Mouse (Mus musculus) limb, embryonic 10.5 days (tissue): ENCODE measurements around the gene Mvk. TPM values are rescaled to one million over a fixed set of nuclear protein-coding genes. Genes with fewer than 3 reads are reported as not detected.
A peak's percentile ranks its signal among the peaks of the same experiment; 100 is the strongest.

Experiments used
- DNase-seq: peaks from one replicate; pipeline ENCODE4 v3.0.0-alpha.2; 2017; ENCODE audit warnings: low spot score
- H3K27ac ChIP-seq: fragments of 300-500 bp; sonication (generic); 2 replicates; pipeline ENCODE4 v1.5.1; 2016; ENCODE audit warnings: mild to moderate bottlenecking
- H3K27me3 ChIP-seq: fragments of 300-500 bp; sonication (generic); 2 replicates; pipeline ENCODE4 v1.6.1; 2016; ENCODE audit warnings: low read depth, mild to moderate bottlenecking; ENCODE audit not compliant: poor library complexity, severe bottlenecking
- H3K36me3 ChIP-seq: fragments of 300-500 bp; sonication (generic); 2 replicates; pipeline ENCODE4 v1.6.1; 2016; ENCODE audit warnings: mild to moderate bottlenecking, moderate library complexity
- H3K4me1 ChIP-seq: fragments of 300-500 bp; sonication (generic); 2 replicates; pipeline ENCODE4 v1.6.1; 2016
- H3K4me3 ChIP-seq: fragments of 300-500 bp; sonication (generic); 2 replicates; pipeline ENCODE4 v1.5.1; 2016; ENCODE audit warnings: mild to moderate bottlenecking, moderate library complexity
- H3K9me3 ChIP-seq: fragments of 300-500 bp; sonication (generic); replicated peaks from 2 replicates; pipeline ENCODE4 v1.6.1; 2016; ENCODE audit warnings: mild to moderate bottlenecking
- WGBS: fragments of 180-500 bp; shearing (Covaris S2); methylation state at CpG from one replicate; pipeline ENCODE4 v1.1.7; 2016; 5-methylcytosine and 5-hydroxymethylcytosine counted together
- polyA plus RNA-seq: library from polyadenylated mRNA; unstranded; fragments of >200 nt; fragmentation: Nextera tagmentation; extraction: Ambion mirVana; gene quantifications from 2 replicates; pipeline ENCODE4 v1.2.1, GENCODE M21; 2016

Mvk gene
- polyA plus RNA-seq = 50.6 and 55.2 TPM in 2 replicates

DNA sequence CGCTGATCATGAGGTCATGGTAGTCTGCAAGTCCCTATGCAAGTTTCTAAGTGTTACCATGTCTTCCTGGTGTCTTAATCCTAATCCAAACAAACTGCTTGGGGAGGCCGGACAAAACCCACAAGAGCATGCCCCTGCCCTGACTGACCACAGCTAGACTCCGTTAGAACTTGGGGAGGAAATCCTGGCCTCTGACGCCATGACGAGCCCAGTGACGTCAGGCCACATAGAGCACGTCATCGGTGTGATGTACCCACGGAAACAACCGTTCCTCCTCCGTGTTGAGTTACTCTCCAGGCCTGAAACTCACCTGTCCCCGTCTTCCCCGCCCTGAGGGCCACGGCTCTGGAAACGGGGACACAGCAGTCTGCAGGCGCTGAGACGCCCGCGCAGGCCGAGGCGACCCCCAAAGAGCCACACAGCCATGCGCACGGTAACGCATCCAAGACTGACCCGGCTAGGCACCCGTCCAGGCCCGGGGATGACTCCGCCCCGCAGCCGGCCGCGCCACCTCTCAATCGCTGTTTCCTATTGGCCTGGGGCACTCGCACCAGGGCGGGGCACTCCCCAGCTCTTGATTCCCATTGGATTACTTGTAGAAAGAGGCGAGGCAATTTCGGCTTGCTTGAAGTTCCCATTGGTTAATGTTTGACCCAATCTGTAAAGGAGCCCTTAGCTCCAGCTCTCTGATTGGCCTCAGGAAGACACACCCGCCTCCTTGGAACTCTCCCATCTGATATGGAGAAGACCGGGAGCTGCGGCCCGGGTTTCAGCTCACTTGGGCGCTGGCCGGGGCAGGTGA lies at the start of gene Mvk, which contains the start of gene Mmab:
Gene Mvk, plus strand, starts transcription at position 704 of the 802 bp plus-strand sequence.
Gene Mmab, minus strand, starts transcription at position 495 of the 802 bp plus-strand sequence.
- Histone ChIP-seq H3K4me3 (peak within 1 kb of the TSS; percentile 77), H3K27me3 (no peaks in the 10 kb centered on the region), H3K4me1 (peaks cover 17% of the 10 kb centered on the region), H3K36me3 (peaks cover 29% of the 10 kb centered on the region), H3K27ac (peak within 1 kb of the TSS; percentile 94), H3K9me3 (no peaks in the 10 kb centered on the region)
- DNase-seq = peak; percentile 99
- 2% methylated on average over 43 of the region's 43 CpGs for WGBS

DNA sequence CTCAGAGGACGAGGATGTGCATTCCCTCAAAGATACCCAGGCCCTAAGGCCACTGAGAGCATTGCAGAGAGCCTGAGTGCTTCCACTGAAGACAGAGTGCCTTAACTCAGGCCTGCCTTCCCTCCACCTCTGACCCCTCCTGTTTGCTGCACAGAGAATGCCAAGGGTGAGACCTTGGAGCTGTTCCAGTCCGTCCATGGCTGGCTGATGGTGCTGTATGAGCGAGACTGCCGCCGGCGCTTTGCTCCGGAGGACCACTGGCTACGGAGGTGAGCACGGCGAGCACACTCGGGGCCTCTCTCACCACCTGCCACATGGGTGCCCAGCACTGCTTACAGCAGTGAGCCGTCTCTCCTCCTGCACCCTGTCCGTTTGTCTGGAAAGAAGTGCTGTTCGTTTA lies 37.5 kb upstream of the Mvk start:
- H3K36me3 ChIP-seq = peaks cover 100% of the 10 kb centered on the region

GRCm38 (mm10) chr5:114407269-114407668 lies 36.8 kb upstream of the Mvk start:
- Histone ChIP-seq H3K4me1 (no peaks in the 10 kb centered on the region), H3K27me3 (no peaks in the 10 kb centered on the region), H3K27ac (no peak overlapping the region), H3K36me3 (peaks cover 100% of the 10 kb centered on the region), H3K9me3 (no peaks in the 10 kb centered on the region), H3K4me3 (no peak overlapping the region)
- no peak for DNase-seq
- 91% methylated on average over 10 of the region's 10 CpGs for WGBS

More for the DNA sequence above, 37.5 kb upstream of the Mvk start:
- Histone ChIP-seq H3K9me3 (no peaks in the 10 kb centered on the region), H3K27me3 (no peaks in the 10 kb centered on the region), H3K4me1 (no peaks in the 10 kb centered on the region), H3K27ac (no peak overlapping the region), H3K4me3 (no peak overlapping the region)
- DNase-seq = no peak
- 95% methylated on average over 14 of the region's 14 CpGs for WGBS

DNA sequence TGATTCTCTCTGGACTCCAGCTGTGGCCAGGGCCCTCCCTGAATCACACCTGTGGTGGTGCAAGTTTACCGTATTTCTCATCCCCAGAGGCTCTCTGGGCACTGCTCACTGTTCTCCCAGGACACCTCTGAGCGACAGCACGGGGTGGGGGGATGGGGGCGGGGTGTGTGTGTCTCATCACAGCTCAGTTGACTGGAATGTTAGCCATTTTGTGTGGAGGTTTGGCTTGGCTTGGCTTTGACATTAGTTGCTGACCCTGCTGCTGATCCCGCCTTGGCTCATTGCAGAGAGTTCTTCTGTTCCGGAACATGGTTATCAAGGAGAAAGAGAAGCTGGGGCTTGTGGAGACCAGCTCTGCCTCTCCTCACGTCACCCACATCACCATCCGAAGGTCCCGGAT lies 36.3 kb upstream of the Mvk start:
- 95% methylated on average over 9 of the region's 9 CpGs for WGBS
- no peak for DNase-seq

GRCm38 (mm10) chr5:114408846-114409245 lies 35.2 kb upstream of the Mvk start:
- no peaks in the 10 kb centered on the region for H3K9me3 ChIP-seq
- no peaks in the 10 kb centered on the region for H3K27me3 ChIP-seq
- WGBS = 93% methylated on average over 11 of the region's 11 CpGs
- no peaks in the 10 kb centered on the region for H3K4me1 ChIP-seq
- H3K27ac ChIP-seq = no peak overlapping the region
- DNase-seq = no peak
- no peak overlapping the region for H3K4me3 ChIP-seq
- H3K36me3 ChIP-seq = peaks cover 100% of the 10 kb centered on the region

More for the DNA sequence above, 36.3 kb upstream of the Mvk start:
- no peaks in the 10 kb centered on the region for H3K27me3 ChIP-seq
- no peaks in the 10 kb centered on the region for H3K4me1 ChIP-seq
- H3K36me3 ChIP-seq = peaks cover 100% of the 10 kb centered on the region
- H3K27ac ChIP-seq = no peak overlapping the region
- no peaks in the 10 kb centered on the region for H3K9me3 ChIP-seq
- no peak overlapping the region for H3K4me3 ChIP-seq

DNA sequence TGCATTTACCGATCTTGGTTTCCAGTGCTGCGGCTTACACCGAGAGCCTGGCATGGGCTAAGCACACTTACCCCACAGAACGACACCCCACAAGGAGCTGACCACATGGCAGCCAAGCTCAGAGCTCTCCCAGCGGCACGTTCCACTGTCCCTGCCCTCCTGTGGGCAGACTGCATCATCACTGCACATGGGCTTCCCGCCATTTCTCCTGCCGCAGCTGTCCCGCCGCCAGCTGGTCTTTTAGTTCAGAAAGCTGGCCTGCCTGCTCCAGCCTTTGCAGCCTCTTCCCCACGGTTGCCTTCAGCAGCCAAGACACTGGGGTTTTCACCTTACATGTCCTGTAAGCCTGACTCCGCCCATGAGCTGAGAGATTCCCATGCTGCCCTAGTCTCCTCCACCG lies 33.6 kb upstream of the Mvk start:
- DNase-seq = no peak
- Histone ChIP-seq H3K27ac (no peak overlapping the region), H3K27me3 (no peaks in the 10 kb centered on the region), H3K4me3 (no peak overlapping the region), H3K4me1 (no peaks in the 10 kb centered on the region), H3K9me3 (no peaks in the 10 kb centered on the region), H3K36me3 (peaks cover 100% of the 10 kb centered on the region)
- WGBS = 91% methylated on average over 13 of the region's 13 CpGs

- Histone ChIP-seq H3K4me3 (no peak overlapping the region), H3K36me3 (peaks cover 100% of the 10 kb centered on the region), H3K27me3 (no peaks in the 10 kb centered on the region), H3K4me1 (no peaks in the 10 kb centered on the region), H3K27ac (no peak overlapping the region), H3K9me3 (no peaks in the 10 kb centered on the region)
- 70% methylated on average over 23 of the region's 23 CpGs for WGBS
- DNase-seq = no peak
These were observed 31.6 kb upstream of the Mvk start for GRCm38 (mm10) chr5:114412361-114412998.

- H3K36me3 ChIP-seq = peaks cover 100% of the 10 kb centered on the region
- no peaks in the 10 kb centered on the region for H3K27me3 ChIP-seq
- no peaks in the 10 kb centered on the region for H3K4me1 ChIP-seq
- no peaks in the 10 kb centered on the region for H3K9me3 ChIP-seq
- H3K27ac ChIP-seq = no peak overlapping the region
- 73% methylated on average over 16 of the region's 16 CpGs for WGBS
- H3K4me3 ChIP-seq = no peak overlapping the region
- DNase-seq = no peak
These were observed 30.9 kb upstream of the Mvk start for GRCm38 (mm10) chr5:114413067-114413735.

DNA sequence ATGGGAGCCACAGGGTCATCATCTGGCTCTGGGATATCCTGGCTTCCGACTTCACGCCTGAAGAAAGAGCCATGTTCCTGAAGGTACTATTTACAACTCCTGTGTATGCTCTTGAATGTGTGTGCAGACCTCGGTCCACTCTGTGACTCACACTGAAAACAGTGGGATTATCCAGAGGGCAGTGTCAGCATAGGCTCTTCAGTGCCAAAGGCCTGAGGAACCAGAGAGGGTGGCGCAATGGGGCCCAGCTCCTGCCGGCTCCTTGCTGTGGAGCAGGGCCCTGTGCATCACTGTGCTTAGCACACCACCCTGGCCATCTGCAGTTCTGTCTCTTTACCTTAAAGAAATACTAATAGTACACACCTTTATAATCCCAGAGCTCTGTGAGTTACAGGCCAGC lies 28.5 kb upstream of the Mvk start:
- 93% methylated on average over 5 of the region's 5 CpGs for WGBS
- H3K9me3 ChIP-seq = no peaks in the 10 kb centered on the region
- no peaks in the 10 kb centered on the region for H3K4me1 ChIP-seq
- H3K36me3 ChIP-seq = peaks cover 100% of the 10 kb centered on the region
- no peak overlapping the region for H3K4me3 ChIP-seq
- no peak for DNase-seq
- no peak overlapping the region for H3K27ac ChIP-seq
- H3K27me3 ChIP-seq = no peaks in the 10 kb centered on the region

DNA sequence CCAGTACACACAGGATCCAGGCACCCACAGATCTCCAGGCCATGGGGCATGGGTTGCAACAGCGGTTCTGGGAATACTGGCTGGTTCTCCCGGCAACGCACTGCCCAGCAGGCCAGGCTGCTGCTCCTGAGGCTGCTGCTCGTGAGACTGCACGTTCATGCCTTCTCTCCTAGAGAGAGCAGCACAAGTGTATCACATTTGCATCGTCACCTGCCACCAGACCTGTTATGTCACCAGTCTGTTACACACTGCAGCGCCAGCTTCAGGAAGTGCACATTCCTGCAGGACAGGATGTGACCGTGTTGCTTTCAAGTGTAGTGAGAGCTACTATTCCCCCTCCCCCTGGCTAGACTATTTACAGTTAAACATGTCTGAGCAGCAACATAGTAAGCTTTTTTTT lies 27.2 kb upstream of the Mvk start:
- 89% methylated on average over 8 of the region's 8 CpGs for WGBS
- H3K4me3 ChIP-seq = no peak overlapping the region
- no peaks in the 10 kb centered on the region for H3K4me1 ChIP-seq
- peaks cover 100% of the 10 kb centered on the region for H3K36me3 ChIP-seq
- no peak overlapping the region for H3K27ac ChIP-seq
- H3K9me3 ChIP-seq = no peaks in the 10 kb centered on the region
- no peak for DNase-seq
- no peaks in the 10 kb centered on the region for H3K27me3 ChIP-seq

GRCm38 (mm10) chr5:114418541-114418940 lies 25.5 kb upstream of the Mvk start:
- Histone ChIP-seq H3K9me3 (no peaks in the 10 kb centered on the region), H3K27ac (no peak overlapping the region), H3K36me3 (peaks cover 86% of the 10 kb centered on the region), H3K27me3 (no peaks in the 10 kb centered on the region), H3K4me1 (no peaks in the 10 kb centered on the region), H3K4me3 (no peak overlapping the region)
- no peak for DNase-seq
- 84% methylated on average over 8 of the region's 8 CpGs for WGBS

DNA sequence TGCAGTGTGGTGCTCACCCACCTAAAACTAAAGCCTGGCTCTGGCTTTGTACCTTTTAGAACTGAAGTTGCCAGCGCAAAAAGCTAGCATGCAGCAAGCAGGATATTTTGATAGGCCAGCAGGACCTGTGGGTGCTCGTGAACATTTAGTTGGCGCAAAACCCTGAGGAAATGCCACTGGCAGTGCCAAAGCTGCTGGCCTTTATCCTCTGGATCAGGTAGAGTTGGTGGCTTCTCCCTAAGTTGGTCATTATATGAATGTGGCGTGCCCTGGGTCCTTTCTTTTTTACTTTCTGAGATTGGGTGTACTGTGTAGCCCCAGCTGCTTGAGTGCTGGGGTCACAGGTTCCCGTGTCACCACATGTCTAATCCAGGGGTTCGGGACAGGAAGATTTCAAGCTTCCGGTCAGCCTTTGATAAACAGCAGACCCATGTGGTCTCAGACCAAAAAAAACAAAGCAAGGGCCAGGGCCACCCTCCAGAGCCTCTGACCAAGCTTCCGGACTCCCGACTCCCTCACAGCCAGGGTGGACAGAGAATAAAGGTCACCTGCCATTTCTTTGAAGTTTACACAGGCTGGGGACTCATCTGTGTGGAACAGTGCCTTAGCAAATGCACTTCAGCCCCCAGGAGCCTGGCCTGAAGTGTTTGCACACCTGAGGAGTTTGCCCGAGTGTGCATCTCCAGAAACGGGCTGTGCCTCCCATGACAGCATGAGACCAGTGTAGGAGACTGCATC lies 22.3 kb upstream of the Mvk start:
- no peak for DNase-seq
- H3K4me3 ChIP-seq = no peak overlapping the region
- H3K27ac ChIP-seq = no peak overlapping the region
- H3K9me3 ChIP-seq = no peaks in the 10 kb centered on the region
- peaks cover 54% of the 10 kb centered on the region for H3K36me3 ChIP-seq
- no peaks in the 10 kb centered on the region for H3K27me3 ChIP-seq
- WGBS = 81% methylated on average over 11 of the region's 11 CpGs
- no peaks in the 10 kb centered on the region for H3K4me1 ChIP-seq
